Mouse (Mus musculus) liver, embryonic 14.5 days (tissue): Measurements from ENCODE around the gene Grm8.

Source experiments
- CTCF ChIP-seq: IDR thresholded peaks from 2 replicates; pipeline ENCODE4 v1.5.1; 2016; ENCODE audit warnings: antibody characterized with exemption, low read depth, control low read depth
- EP300 ChIP-seq: IDR thresholded peaks from 2 replicates; pipeline ENCODE4 v1.6.1; 2016; ENCODE audit warnings: antibody characterized with exemption, low read depth

DNA sequence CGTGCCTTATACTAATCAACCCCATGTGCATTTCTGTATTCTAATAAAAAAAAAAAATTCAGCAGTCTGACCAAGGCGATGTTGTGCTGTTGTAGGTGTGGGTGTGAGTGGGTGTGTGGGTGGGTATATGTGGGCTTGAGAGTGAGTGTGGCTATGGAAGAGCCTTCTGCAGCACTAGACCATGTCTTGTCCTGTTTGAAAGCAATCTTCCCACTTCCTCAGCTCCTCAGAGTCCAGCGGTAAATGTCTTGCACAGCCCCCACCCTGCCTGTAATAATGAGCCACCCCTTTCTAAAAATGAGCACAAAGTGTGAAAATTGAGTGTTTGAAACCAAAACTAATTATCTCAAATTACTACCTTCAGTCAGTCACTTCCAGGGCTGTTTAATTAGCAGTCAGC, 152.4 kb downstream of the Grm8 start:
- TF ChIP-seq CTCF = no peak
- TF ChIP-seq EP300 = no peak
